Mouse (Mus musculus): ENCODE results near the gene Pcbd1.

The Pcbd1 gene

DNA sequence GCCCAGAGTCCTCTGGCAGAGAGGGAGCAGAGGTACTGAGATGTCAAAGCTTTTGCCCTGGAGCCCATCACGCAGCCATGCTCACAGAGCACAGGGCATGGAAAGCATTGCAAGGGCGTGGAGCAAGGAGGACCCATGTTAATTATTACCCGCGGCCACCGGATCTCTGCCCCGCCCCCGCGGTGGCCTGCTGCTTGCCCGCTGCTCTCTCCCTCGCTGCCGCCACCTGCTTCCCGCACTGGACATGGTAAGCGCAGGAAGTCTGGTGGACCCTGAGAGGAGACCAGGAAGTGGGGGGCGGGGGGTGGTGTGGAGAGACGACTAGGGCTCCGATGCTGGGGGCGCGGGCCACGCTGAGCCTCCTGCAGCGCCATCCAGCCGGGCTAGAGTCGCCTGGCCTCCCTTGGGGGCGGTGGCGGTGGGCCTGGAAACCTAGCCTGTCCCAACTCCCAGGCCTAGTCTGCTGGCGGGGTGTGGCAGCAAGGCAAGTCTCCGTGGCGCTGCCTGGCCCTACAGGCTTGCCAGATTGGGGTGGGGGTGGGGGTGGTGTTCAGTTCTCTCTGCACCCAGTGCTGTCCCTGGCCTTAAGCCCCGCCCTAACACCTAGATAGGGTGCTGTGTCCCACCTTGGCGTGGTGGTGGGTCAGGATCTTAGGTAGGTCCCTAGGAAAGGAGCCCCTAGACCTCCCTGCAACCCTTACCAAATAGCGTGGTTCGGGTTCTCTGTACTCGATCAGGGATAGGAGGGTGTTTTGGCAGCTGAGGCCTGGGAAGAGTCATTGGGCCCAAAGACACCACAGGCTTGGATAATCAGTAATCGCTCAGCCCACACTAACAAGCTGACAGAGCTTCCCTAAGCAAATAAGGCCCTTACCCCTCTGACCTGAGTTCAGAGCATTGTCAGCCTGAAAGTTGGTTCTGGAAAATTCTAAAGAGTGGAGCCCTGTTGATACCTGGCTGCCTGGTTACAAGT, at the start of gene Pcbd1:
Pcbd1 (plus strand) TSS at position 162 of the 973 bp plus-strand sequence.
- CTCF ChIA-PET: interaction anchor here (0.5 kb wide), 1 partner anchor 293 kb away, joined by 3 read pairs; no protein-coding TSS in a partner anchor

- CTCF ChIA-PET: no interaction called here
Observed at GRCm38 (mm10) chr10:61039657-61040056, 49.5 kb upstream of the Pcbd1 start.

GRCm38 (mm10) chr10:61045081-61045480, 44.0 kb upstream of the Pcbd1 start:
- CTCF ChIA-PET: no interaction called here

- CTCF ChIA-PET: interaction anchor here (1.0 kb wide), 1 partner anchor 271 kb away, joined by 3 read pairs; no protein-coding TSS in a partner anchor
Observed at GRCm38 (mm10) chr10:61051993-61052613, 37.0 kb upstream of the Pcbd1 start.

DNA sequence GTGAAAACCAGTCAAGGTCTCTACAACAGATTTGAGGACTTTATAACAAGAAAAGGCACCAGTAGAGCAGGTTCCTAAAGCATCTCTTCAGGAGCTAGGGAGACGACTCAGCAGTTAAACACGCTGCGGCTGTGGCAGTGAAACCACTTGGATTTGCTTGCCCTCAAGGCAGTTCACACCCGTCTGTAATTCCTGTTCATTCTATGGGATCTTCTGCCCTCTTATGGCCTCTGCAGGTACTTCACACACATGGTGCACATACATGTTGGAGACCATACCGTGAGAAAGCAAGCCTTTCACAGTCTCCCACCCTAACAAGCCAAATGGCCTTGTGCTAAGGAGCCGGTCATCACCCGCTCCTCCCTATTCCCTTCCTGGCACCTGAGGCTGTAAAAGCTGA, 32.5 kb upstream of the Pcbd1 start:
- CTCF ChIA-PET: no interaction called here

- CTCF ChIA-PET: no interaction called here
Observed at GRCm38 (mm10) chr10:61059101-61059500, 30.0 kb upstream of the Pcbd1 start.

DNA sequence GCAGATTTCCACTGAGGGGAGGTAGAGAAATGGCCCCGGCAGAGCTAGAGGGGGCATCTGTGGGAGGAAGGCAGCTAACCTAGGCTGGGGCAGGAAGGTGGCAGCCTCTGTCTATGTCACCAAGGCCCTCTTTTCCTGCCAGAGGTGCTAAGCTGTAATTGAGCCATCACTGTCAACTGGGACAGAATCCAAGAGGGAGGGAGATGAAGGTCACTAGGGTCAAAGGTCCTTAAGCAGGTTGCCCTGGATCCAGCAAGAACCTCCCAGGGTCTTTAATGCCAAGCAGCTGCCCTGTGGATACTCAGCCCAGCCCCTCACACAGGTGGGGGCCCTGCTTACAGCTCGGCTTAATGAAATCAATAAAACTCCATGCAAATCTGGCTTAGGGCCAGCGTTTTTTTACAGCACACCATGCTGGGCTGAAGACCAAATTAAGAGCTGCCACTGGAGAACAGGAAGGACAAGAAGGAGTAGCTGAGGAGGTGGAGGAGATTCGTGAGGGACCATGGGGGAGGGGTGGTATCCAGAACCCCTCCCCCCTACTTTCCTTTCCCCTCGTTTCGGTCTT, 29.5 kb upstream of the Pcbd1 start:
- CTCF ChIA-PET: no interaction called here

DNA sequence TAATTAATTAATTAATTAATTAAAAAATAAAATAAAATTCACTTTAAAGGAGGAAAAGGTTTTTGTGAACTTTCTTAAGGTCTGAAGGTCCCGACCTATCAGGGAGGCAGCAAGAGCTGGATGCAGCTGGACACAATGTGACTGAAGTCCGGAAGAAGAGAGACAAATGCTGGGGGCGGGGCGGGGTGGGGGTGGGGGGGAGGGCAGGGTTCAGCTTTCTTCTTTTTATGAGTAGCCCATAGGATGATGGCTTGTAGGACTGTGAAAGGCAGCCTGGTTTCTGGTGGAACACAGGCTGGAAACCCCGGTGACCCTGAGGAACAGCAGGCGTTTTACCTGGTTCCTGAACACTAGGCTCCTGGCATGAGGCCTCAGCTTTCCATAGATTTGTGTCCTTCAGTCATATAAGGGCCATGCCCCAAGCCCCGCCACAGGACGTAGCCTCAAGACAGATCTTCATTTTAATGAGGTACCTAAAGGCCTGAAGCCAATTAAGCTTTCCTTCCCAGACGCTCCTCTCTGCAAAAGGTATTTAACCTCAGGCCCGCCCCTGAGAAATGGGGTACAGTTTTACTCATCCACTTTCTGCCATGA, 25.8 kb upstream of the Pcbd1 start:
- CTCF ChIA-PET: no interaction called here

GRCm38 (mm10) chr10:61064635-61065034, 24.5 kb upstream of the Pcbd1 start:
- CTCF ChIA-PET: no interaction called here

- CTCF ChIA-PET: interaction anchor here (0.7 kb wide), 1 partner anchor 290 kb away, joined by 3 read pairs; no protein-coding TSS in a partner anchor
Observed at GRCm38 (mm10) chr10:61065287-61066005, 23.7 kb upstream of the Pcbd1 start.

DNA sequence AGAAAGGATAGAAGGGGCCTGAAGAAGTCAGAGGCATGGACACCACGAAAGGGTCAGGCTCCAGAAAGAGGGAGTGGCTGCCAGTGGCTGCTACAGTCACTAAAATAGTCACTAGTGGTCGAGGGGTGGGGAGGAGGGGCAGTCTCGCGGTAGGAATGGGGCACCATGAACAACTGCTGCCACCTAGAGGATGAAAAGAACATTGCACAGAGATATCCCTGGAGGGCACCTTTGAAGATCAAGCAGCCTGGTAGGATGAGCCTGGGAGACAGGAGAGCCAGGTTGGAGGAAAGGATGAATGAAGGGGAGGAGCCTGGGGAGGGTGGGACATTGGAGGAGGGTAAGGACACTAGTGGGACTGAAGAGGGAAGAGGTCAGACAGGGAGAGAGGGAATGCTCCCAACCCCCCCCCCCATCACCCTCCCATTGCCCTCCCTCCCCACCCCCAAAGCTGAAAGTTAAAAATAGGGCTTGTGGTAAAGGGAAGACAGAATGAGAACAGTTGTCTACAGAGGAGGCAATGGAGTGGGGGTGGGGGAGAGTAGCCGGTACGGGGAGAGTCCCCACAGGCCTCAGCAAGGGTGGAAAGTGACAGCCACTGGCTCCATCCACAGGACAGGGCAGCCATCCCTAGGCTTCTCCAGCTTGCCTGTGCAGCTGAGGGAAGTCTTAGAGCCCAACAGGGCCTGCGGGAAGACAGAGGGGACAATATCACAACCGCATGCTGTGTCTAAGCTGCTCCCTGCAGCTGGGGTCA, 20.5 kb upstream of the Pcbd1 start:
- CTCF ChIA-PET: interaction anchor here (0.7 kb wide), 1 partner anchor 87 kb away, joined by 4 read pairs; no protein-coding TSS in a partner anchor

GRCm38 (mm10) chr10:61069248-61069647, 19.9 kb upstream of the Pcbd1 start:
- CTCF ChIA-PET: interaction anchor here (0.5 kb wide), 1 partner anchor 287 kb away, joined by 3 read pairs; no protein-coding TSS in a partner anchor

GRCm38 (mm10) chr10:61072324-61072723, 16.8 kb upstream of the Pcbd1 start:
- CTCF ChIA-PET: no interaction called here

GRCm38 (mm10) chr10:61074643-61075042, 14.5 kb upstream of the Pcbd1 start:
- CTCF ChIA-PET: no interaction called here

GRCm38 (mm10) chr10:61075607-61076006, 13.5 kb upstream of the Pcbd1 start:
- CTCF ChIA-PET: no interaction called here

DNA sequence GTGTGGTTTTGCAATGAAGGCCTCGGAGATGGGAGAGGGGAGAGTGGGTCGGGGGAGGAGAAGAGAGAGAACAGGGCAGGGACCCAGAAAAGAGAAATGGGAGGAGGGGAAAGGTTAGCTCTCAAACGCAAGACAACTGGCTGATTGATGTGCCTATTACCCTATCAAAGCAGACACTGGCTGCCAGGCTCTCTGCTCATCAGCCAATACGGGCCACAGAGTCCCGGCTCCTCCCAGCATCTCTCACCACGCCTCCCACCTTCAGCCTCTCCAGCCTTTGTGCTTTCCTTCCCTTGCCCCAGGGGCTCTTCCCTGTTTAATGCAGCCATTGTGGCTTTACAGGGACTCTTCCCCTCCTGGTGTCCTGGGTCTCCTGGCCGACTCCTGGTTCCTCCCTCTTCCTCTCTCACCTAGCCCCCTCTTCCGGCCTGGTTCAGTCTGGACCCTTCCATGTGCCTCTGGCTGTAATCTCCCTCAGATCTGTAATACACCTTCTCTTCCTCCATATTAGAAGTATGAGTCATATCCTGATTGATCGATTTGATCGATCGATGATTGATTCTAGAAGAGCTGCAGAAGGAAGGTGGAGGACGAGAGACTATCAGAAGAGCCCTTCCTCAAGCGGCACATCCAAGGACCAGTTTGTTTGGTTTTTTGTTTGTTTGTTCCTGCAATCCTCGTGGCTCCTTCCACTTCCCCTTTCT, 8.8 kb upstream of the Pcbd1 start:
- CTCF ChIA-PET: no interaction called here

- CTCF ChIA-PET: no interaction called here
Observed at GRCm38 (mm10) chr10:61080931-61081255, 8.2 kb upstream of the Pcbd1 start.

- CTCF ChIA-PET: no interaction called here
Observed at GRCm38 (mm10) chr10:61085364-61085763, 3.8 kb upstream of the Pcbd1 start.

DNA sequence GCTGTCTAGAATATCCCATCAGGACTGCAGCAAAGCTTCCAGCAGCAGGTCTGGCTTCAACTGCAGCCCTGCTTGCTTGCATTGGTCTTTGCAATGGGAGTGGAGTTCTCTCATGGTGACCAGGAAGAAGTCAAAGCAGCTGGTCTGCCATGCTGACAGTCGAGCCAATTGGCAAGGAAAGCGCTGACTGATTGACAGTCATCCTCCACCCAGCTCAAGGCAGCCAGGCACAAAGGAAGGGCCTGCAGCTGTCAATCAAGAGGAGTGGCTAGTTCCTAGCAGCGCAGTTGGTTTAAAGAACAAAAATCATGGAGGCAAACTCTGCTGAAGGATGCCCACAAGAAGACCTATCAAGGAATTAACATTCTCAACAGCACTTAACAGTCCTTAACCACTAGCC, 2.6 kb upstream of the Pcbd1 start:
- CTCF ChIA-PET: no interaction called here

DNA sequence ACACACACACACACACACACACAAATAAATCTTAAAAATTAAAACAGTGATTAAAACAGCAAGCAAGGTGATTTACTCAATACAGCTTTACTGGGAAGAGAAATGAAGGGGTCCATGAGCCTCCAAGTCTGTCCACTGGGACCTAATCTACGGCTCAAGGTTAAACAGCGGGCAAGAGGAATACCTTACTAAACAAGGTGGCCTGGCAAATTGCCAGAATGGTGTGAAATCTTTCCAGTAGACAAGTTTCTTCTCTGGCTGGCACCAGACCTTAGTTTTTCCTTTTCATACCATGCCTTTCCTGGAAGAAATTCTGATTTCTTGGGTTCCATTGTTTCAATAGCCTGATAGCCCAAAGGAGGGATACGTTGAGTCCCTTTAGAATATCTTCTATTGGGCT, 663 bp upstream of the Pcbd1 start:
- CTCF ChIA-PET: no interaction called here
